Mouse (Mus musculus) cerebellum, adult 2 months (tissue): ENCODE results near the gene Thy1.

ENCODE experiments used
- CTCF ChIP-seq: fragments of 200-500 bp; IDR thresholded peaks from 2 replicates; pipeline ENCODE4 v1.5.1; 2011; ENCODE audit warnings: low read depth, mild to moderate bottlenecking, control low read depth, low read length, moderate library complexity, borderline replicate concordance; ENCODE audit not compliant: insufficient read depth
- POLR2A ChIP-seq: fragments of 200-500 bp; IDR thresholded peaks from 2 replicates; pipeline ENCODE4 v1.6.1; 2011; ENCODE audit warnings: low read length, control low read depth, borderline replicate concordance; ENCODE audit not compliant: insufficient read depth

DNA sequence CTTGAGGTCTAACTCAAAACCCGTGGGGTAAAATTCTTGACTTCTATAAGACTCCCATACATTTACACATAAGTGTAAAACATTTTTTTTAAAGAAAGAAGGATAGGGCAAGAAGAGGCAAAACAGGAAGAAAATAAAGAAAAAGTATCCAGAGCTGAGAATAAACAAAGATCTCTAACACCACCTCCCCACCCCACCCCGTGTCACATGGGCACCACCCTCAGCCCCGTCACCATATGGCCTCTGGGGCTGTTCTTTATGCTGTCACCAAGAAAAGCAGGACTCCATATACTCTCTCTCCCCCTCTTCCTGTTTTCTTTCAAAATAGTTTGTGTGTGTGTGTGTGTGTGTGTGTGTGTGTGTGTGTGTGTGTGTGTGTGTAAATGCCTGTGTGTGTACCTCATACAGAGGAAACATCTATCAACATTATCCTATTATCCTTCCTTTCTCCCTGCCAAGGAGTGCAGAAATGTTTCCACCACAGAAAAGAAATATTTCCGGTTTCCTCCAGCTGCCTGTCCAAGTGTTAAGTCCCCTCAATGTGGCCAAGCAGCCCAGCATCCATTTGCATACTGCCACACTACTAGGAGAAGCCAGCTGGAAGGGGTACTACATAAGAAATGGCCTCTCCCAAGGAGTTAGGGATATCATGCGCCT, 13.5 kb upstream of the Thy1 start:
- TF ChIP-seq POLR2A (no peak), CTCF (no peak)
